Mouse (Mus musculus) retina, postnatal 1 day (tissue): ENCODE results near the gene Nuak2.
"Not testable (repeated sequence)": the region's sequence is repeated elsewhere in the genome, so short reads cannot be mapped to it uniquely, and the experiment has no call there.

Experiments
- DNase-seq: peaks from one replicate; pipeline ENCODE4 v3.0.0-alpha.2; 2012

Nuak2 gene

GRCm38 (mm10) chr1:132328565-132328964, 12.6 kb downstream of the Nuak2 start:
- no peak for DNase-seq

- no peak for DNase-seq
These were observed 13.7 kb downstream of the Nuak2 start for GRCm38 (mm10) chr1:132329656-132330055.

DNA sequence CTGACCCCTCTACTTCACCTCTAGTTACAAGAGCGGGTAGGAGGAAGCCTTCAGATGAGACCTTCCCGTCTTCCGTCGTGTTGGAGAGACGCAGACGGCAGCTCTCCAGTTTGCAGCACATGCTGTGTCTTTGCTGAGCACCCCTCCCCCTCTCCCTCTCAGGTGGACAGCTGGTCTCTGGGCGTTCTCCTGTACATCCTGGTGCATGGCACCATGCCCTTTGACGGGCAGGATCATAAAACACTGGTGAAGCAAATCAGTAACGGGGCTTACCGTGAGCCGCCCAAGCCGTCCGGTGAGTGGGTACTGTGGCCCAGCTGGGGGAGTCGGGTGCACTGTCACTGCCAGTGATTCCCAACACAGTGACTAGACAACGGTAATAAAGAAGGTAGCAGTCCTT, 14.5 kb downstream of the Nuak2 start:
- peak; percentile 54 for DNase-seq

DNA sequence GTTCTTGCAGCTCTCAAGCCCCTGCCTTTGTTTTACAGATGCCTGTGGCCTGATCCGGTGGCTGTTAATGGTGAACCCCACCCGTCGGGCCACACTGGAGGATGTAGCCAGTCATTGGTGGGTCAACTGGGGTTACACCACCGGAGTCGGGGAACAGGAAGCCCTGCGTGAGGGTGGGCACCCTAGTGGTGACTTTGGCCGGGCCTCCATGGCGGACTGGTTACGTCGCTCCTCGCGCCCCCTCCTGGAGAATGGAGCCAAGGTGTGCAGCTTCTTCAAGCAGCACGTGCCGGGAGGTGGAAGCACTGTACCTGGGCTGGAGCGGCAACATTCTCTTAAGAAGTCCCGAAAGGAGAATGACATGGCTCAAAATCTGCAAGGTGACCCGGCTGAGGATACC, 15.4 kb downstream of the Nuak2 start:
- DNase-seq = no peak

DNA sequence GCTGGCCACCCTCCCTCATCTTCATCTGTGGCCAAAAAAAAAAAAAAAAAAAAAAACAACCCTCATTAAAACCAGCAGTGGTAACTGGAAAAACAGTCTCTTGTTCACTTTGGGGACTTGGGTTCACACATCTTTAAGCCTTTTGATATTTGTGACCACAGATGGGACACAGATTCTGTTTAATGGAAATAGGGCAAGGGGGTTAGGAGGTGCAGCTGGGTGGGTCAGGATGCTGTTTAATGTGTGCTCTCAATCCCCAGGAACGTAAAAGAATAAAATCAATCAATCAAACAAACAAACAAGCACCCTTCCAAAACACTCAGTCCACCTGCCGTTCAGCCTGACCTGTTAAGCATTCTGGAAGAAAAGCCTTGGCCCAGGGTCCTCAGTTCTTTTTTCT, 17.3 kb downstream of the Nuak2 start:
- no peak for DNase-seq

DNA sequence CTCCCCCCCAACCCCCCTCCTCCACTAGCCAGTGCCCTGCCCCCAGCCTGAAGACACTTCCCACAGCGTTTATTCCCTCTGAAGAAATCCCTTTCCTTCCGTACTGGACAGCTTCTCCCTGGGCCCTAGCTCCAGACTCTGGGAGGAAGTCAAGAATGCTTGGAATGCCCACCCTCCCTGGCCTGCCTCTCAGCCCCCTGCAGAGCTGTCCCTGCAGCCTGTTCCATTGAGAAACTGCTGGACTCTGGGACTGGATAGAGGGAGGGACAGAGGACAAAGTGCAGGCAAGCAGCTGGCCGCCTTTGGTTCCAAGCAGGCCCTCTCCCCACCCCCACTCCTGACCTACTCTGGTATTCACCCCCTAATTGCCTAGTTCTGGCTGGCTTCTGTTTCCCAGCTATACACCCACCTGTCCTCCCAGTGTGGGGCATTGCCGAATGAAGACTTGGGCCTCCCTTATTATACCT, 17.8 kb downstream of the Nuak2 start:
- DNase-seq = peak; percentile 91

GRCm38 (mm10) chr1:132334178-132334801, 18.4 kb downstream of the Nuak2 start:
- no peak for DNase-seq

DNA sequence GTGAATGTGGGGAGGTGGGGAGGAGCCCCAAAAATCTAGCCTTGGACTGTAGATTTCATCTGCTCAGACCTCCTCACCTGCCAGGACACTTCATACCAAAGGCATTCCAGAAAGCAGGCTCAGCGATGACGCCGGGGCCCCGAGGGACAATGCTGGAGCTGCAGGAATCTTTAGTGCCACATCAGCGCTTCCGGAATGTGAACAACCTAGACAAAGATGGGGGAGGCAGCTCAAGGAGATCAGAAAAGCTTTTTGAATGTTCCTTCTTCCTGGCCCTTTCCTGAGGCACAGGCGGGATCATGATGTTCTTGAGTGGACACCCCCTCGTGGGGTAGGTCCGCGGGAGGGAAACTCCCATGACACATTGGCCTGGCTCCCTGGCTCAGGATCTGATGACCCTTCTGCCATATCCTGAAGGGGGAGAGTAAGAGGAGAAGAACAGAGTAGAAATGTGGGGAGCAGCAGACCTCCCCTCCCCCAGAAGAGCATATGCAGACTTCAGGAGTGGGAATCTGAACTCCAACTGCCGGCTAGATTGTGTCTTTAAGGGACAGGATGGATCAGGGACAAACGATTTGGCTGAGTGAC, 19.5 kb downstream of the Nuak2 start:
- DNase-seq = peak; percentile 79

DNA sequence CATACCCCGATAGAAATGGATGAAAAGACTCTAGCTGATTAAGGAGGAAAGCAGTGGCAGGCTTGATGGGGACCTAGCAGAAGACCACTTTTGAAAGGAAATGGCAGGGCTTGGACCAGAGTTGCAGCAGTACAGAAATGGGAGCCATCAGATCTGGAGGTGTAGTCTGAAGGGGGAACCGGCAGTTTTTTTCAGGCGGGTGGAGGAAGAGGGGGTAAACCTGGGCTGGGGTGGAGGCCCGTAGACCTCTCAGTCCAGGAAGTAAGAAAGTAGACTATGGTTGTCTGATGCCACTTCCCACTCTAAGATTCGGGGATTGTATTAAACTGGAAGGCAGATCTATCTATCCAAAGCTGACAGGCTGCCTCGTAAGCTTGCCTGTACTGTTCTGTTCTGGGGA, 21.0 kb downstream of the Nuak2 start:
- no peak for DNase-seq

- no peak for DNase-seq
These were observed 22.2 kb downstream of the Nuak2 start for GRCm38 (mm10) chr1:132338027-132338660.

DNA sequence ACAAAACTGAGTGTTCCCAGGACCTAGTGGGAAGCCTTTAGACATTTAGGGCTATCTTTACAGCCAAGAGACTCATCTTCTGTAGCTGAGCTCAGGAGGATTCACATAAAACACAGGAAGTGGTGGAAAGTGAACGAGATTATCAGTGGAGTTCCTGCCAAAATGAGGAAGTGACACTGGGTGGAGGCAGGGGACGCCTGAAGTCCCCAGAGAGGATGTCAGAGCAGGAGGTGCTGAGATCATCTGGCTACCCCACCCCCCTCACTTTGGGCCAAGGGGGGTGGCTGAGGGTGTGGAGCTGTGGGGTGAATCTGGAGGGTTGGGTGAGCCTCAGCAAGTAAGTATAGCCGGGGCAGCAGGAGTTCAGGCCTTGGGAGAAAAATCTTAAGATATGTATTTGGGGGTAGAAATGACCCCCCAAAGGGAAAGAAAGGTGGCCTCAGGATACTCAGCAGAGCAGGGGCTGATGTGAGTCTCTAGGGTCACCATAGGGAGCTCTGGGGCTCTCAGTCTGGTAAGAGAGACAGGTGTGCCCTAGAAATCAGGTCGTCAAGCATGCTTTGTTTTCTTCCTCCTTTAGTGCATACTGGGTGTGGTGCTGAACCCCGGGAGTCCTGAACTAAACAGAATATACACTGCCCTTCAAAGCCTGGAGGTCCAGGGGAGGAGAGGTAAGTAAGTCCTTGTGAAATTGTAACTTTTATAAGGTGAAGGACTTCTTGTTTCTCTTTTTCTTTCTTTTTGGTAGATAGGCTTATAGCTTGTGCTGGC, 26.0 kb downstream of the Nuak2 start:
- DNase-seq = no peak

DNA sequence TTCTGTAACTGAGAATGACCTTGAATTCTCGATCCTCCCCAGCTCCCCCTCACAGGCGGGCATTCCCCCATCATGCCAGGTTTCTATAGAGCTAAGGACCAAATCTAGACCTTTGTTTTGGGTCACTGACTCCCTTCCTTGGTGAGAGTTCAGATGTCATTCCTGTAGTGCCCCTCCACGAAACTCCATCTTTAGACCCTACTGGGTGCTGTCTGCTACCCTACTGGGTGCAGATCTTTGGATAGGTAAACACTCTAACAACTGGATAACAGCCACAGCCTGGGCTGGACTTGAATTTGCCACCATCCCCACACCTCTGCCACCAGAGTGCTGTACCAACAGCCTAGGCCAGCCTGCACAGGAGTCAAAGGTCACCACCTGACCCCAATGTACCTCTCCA, 26.6 kb downstream of the Nuak2 start:
- DNase-seq = no peak

DNA sequence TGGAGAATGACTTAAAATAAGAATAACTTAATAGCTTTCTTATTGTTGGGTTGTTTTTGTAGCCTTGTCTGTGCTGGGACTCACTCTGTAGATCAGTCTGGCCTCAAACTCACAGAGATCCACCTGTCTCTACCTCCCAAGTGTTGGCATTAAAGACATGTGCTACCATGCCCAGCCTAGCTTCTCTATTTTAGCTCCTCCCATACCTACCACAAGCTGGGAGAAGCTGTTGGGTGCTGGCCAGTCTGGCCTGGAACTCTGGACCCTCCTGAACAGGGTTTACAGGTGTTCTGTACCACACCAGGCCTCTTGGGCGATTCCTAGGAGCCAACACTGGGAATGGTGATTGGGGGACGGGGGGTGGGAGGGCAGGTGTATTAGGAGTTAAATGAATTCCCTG, 27.3 kb downstream of the Nuak2 start:
- DNase-seq = no peak

DNA sequence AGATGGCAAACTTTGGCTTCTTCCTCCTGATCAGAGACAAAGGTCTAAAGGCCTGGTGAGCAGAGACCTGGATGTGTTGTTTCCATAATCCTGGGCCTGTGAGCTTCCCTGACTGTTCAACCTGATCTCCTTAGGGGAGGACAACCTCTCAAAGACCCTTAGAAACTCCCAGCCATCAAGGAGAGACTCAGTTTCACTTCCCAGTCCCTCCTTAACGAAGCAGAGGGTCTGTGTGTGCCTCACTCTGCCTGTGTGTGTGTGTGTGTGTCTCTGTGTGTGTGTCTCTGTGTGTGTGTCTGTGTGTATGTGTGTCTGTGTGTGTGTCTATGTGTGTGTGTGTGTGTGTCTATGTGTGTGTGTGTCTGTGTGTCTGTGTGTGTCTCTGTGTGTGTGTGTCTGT, 27.7 kb downstream of the Nuak2 start:
- DNase-seq = no peak

- no peak for DNase-seq
These were observed 29.6 kb downstream of the Nuak2 start for GRCm38 (mm10) chr1:132345514-132345913.

- no peak for DNase-seq
These were observed 30.4 kb downstream of the Nuak2 start for GRCm38 (mm10) chr1:132346134-132346851.

DNA sequence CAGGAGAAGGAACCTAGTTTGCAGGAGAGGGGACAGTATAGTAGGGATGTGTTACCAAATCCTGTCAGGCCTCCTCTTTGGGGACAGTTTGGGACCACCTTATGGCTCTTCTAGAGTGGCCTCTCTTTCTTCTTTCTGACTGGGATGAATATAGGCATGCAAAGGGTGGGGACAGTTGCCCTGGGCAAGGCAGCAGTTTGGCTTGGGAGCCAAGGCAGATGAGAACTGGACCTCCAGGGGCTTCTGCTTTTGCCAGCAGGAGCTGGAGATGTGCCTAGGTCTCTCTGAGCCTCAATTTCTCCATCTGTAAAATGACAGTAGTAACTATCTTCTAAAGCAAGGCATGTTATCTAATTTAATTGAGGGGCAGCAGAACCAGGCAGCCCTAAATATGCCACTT, 31.0 kb downstream of the Nuak2 start:
- DNase-seq = no peak

DNA sequence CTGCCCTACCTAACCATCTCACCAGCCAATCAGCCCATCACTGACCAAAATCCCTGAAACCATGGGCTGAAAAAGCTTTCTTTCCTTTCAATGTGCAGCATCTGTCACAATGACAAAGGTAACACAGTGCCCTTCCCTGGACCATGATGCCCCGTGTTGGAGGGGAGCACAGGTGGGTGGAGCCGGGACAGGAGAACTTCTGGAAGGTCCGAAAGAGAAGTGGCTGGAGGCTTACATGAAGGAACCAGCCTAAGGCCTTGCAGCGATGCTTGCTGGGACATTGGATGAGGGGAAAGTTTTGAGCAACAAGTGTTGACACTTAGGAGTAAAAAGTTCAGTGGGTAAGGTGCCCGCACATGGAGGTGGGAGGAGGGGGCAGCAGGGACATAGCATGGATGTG, 32.5 kb downstream of the Nuak2 start:
- DNase-seq = no peak

GRCm38 (mm10) chr1:132349049-132349448, 33.1 kb downstream of the Nuak2 start:
- not testable (repeated sequence) for DNase-seq

GRCm38 (mm10) chr1:132349601-132350000, 33.7 kb downstream of the Nuak2 start:
- not testable (repeated sequence) for DNase-seq

DNA sequence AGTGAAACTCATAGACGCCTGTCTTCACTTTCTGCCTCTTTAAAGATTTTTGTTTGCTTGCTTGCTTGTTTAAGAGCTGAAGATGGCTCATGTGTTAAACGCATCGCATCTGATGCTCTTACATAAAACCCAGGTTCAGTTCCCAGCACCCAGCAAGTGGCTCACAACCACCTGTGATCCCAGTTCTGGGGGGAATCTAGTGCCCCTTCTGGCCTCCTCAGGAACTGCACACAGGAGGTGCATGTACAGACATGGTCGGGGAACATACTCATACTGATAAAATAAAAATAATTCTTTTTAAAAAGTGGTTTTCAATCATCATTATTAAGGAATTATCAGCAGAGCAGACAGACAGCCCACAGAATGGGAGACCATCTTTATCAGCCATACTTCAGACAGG, 35.1 kb downstream of the Nuak2 start:
- DNase-seq = no peak

DNA sequence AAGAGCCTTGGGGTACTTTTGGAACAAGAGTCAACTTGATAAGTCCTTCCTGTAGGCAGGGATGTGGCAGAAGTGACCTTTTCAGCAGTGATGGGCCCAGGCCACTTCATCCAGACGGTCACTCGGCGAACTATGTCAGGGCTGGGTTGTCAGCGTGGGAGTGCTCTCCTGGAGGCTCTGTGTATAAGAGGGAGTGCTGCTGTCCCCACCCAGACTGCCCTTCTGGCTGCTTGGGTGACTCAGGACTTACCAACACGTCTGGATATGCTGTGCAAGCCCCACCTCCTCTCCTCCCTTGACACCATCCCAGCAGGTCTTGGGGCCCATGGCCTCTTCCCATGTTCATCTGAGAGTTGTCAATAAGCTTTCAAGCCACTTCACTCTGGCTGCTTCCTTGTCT, 37.5 kb downstream of the Nuak2 start:
- DNase-seq = no peak

- no peak for DNase-seq
These were observed 38.3 kb downstream of the Nuak2 start for GRCm38 (mm10) chr1:132354234-132354633.
